Mouse (Mus musculus) left cerebral cortex, adult 8-10 months (tissue): ENCODE measurements at regions not wholly inside any gene's neighbourhood (a gene's known extent, or its start where the extent isn't known, plus 50 kb on each side); places are given as distances from the start of the nearest gene placed in this dataset.

Experiments used
- DNase-seq, 2 experiments: peaks; one replicate each; pipeline ENCODE4 v3.0.0; 2022; ENCODE audit warnings: low spot score in 2 of 2

DNA sequence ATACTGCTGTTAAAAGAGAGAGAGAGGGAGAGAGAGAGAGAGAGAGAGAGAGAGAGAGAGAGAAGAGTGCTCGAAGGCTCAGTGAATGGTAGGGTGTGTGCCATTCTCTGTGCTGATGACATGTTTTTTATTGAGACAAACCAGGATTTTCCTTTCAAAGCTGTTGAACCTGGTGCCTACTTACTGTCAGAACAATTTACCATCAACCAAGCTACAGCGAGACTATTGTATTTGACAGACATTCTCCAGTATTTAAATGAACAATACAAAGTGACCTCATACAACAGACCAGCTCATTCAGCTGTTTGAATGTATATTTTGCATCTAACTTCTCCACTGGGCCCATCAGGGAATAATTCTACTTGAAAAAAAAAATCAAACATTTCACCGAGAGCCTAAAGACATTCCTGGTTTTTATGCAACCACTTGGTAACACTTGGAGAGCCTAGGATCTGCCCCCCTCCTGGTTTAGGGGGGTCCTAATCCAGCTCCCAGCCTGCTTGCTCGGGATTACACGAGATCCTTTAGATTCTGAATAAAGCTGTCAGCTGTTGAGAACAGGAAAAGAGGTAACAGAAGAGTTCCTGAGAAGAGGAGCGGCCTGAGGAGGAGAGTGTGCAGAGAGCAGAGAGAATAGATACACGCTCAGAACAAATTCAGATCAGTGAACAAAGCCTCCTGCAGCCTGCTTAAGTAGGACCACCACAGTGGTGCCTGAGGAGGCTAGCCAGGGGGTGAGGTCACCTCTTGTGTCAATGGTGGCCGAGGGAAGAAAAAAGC, 117.3 kb downstream of the Anapc10 start:
- DNase-seq, result no peak

DNA sequence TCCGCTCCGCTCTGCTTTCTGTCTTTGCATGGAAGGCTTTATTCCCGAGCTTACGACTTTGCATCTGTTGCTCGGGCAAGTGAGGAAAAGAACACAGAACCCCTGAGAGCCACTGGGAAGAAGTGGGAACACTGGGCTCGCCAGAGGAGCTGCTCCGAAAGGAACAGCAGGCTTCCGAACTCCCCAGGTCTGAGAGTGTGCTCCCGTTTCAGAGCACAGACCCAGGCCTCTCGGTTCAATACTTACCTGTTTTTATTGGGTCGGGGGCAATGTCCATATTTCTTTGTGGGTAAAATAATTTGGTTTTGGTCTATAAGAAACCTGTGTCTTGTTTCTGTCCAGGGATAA, 117.9 kb downstream of the Anapc10 start:
- no peak for DNase-seq

DNA sequence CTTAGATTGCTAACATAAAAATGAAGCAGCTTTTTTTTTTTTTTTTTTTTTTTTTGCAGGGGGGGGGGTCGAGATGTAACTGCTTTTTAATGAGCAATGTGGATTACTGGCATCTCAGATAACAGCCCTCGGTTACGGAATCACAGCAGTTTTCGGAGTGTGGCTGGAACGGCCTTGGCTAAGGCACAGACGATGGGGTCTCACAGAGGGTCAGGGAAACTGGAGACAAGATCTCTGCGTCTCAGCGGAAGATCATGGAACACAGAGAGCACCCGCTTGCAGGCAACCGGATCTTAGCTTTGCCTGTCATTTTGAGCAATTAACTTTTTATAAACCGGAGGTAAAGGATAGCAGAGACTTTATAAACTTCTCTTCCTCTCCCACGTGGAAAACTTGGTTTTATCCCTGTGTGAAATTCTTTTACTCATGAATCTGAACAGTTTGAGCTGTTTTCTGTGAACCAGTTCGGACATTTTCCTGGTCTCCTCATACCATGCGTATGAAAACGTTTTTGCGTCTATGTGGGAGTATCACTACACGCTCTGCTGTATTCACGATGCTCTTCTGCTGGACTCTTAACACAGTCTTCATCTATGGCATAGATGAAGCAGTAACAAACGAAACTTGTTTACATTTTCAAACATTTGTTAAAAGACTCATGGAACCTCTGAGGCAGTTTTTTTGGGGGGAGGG, 118.5 kb downstream of the Anapc10 start:
- no peak for DNase-seq

DNA sequence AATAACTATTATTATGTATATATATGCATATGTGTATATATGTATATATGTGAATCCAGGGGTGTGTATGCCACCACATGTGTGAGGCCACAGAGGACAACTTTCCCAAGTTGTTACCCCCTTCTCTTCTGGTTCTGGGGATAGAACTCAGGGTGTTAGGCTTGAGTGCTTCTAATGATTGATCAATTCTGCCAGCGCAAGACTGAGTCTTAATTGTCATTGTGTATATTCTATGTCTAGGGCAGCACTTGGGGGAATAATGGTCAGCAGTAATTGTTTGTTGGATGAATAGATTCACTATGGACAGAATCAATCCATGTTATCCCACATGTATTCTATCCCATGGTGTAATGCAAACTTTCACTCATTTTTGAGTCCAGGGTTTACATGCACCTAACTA, 127.3 kb downstream of the Anapc10 start:
- no peak for DNase-seq

DNA sequence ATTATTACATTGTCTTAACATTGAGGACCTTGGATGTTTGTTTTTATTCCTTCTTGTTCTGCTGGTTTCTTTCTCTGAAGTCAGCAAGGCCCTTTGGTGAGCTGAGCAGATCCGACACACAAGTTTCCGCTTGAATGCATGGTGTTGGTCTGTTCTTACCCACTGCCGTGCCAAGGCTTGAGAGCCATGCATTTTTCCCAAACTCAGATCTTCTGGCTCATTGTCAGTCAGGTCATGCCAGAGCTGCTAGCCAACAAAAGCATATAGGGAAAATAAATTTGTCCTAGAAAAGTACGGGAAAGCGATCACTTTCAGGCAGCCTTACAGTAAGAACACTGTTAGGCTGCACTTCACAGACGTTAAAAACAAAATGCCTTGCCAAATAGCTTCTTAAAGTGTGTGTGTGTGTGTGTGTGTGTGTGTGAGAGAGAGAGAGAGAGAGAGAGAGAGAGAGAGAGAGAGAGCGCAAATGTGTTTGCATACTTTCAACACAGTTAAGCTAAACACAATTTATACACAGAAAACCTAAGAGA, 138.4 kb downstream of the Anapc10 start:
- no peak for DNase-seq

DNA sequence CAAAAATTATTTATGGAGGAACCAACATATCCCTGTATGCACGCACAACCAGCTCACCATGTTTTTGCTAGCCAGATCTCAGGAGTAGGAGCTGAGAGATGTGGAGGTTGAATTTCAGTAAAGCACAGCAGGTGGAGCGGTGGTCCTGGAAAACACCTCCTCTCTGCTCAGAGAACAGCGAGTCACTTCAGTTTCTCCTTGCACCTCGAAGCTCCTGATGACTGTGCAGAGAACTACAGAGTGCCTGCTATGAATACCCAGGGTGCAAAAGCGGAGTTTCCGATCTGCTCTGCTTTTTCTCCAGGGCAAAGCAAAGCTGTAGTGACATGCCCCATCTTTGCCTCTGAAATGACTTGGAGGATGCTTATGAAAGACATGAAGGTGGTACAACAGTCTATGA, 138.9 kb downstream of the Anapc10 start:
- DNase-seq, result peak in 1 of 2 experiments; percentile 7

DNA sequence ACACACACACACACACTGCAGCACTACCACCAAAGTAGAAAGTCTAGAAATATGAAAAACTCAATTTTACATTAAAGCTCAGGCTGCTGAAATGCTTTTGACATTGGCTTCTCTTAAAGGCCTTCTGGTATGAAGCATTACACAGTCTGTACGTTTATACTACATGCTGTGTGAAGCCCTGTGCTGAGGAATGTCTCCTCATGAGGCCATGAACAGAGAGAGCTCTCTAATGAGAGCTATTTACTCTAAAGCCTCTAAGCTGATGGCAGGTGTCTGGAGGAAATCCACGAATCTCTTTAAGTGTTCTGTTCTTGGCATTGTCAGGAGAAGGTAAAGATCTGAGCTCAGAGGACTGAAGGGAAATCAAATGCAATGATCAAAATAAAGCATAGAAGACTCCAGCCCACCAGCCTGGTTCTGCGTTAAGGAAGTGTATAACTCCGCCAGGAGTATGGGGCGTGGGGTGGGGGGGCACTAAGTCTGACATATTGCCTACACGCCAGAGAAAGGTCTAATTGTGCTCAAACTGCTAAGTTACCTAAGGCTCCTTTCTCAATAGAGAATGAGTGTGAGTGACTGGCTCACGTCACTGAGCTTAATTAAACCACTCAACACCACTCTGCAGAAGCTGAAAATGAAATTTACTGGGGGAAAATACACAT, 160.9 kb downstream of the Anapc10 start:
- no peak for DNase-seq

DNA sequence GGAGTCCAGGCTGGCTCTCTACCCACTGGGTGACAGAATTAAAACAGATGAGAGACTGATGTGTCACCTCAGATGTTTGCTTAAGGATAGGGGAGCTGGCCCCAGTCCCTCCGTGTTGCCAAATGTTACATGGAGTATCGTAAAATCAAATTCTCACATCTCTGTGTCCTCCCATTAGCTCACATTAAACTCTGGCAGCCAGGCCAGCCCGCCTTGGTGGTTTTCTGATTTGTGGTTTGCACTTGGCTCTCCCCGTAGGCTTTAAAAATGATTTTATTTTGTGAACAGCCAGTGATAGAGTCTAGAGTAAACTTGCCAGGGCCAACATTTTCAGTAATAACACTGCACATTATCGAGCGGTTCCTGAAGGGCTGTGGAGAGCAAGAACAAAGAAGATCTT, 149.8 kb downstream of the Hhip start:
- DNase-seq, result no peak
